Mouse (Mus musculus): ENCODE data around the gene B2m.
A peak's percentile ranks its signal among the peaks of the same experiment; 100 is the strongest.

DNA sequence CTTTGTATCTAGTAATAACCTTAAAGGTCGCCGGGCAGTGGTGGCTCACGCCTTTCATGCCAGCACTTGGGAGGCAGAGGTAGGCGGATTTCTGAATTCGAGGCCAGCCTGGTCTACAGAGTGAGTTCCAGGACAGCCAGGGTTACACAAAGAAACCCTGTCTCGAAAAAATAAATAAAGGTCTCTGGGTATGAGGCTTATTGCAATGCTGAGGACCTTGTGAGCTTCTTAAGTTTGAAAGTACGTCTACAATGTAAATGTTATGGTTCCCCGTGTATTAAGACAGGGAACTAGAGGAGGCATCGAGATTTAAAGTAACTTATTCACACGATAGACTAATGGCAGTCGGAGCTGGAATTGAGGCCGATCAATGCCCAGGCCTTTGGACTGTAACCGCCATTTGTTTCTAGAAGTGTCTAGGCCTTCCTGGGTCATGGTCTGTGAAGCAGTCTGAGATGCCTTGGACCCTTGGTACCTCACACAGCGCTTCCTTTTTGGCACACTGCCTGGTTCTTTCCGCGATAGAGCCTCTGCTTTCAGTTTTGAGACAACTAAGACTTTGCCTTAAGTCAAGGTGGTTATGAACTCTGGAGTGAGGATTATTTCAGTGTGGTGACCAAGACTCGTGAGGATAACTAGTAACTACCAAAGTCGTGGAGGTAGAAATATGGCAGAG lies 894 bp downstream of the B2m start:
- TF ChIP-seq ZKSCAN1 (IDR thresholded peaks at IDR 0.05; ENCODE audit: low read depth, low read length) (no peak), RAD21 (IDR thresholded peaks at IDR 0.05; ENCODE audit: low read depth, low read length) (no peak), ZNF384 (IDR thresholded peaks at IDR 0.05; ENCODE audit: low read depth, low read length) (no peak), TCF12 (IDR thresholded peaks at IDR 0.05; ENCODE audit: low read depth, low read length) (no peak), SMC3 (IDR thresholded peaks at IDR 0.05; ENCODE audit: low read depth, low read length) (no peak), HCFC1 (IDR thresholded peaks at IDR 0.05; ENCODE audit: low read depth, low read length) (peak; percentile 56), ETS1 (IDR thresholded peaks at IDR 0.05; ENCODE audit: low read depth, low read length) (peak; percentile 71), MXI1 (IDR thresholded peaks at IDR 0.05; ENCODE audit: low read depth, low read length) (no peak)

All from MEL (cell line).